Mouse (Mus musculus): ENCODE results near the gene Cdc25b.
"Not testable (repeated sequence)": the region's sequence is repeated elsewhere in the genome, so short reads cannot be mapped to it uniquely, and the experiment has no call there.

Gene Cdc25b

GRCm38 (mm10) chr2:131223569-131223968, 36.8 kb downstream of the Cdc25b start:
- in situ Hi-C loops (cut with MseI, MboI): no loop called here

- in situ Hi-C loops (cut with MseI, MboI): no loop called here
Observed at GRCm38 (mm10) chr2:131225178-131225577, 38.4 kb downstream of the Cdc25b start.

GRCm38 (mm10) chr2:131226669-131227068, 39.9 kb downstream of the Cdc25b start:
- in situ Hi-C loops (cut with MseI, MboI): not testable (repeated sequence)

GRCm38 (mm10) chr2:131227243-131227642, 40.5 kb downstream of the Cdc25b start:
- in situ Hi-C loops (cut with MseI, MboI): no loop called here

- in situ Hi-C loops (cut with MseI, MboI): no loop called here
Observed at GRCm38 (mm10) chr2:131232558-131232957, 45.8 kb downstream of the Cdc25b start.

- in situ Hi-C loops (cut with MseI, MboI): no loop called here
Observed at GRCm38 (mm10) chr2:131233307-131234126, 46.8 kb downstream of the Cdc25b start, which contains the start of gene Mavs. TSS of gene Mavs (plus strand) at chr2:131234063.

GRCm38 (mm10) chr2:131234127-131234650, 47.4 kb downstream of the Cdc25b start:
- in situ Hi-C loops (cut with MseI, MboI): no loop called here

- in situ Hi-C loops (cut with MseI, MboI): no loop called here
Observed at GRCm38 (mm10) chr2:131234970-131235635, 48.4 kb downstream of the Cdc25b start.

- in situ Hi-C loops (cut with MseI, MboI): no loop called here
Observed at GRCm38 (mm10) chr2:131242180-131242579, 55.4 kb downstream of the Cdc25b start.

GRCm38 (mm10) chr2:131242929-131243328, 56.2 kb downstream of the Cdc25b start:
- in situ Hi-C loops (cut with MseI, MboI): no loop called here

Measured in mouse trophoblast stem cell (cell line).